Mouse (Mus musculus): ENCODE data around the gene Srrt.

DNA sequence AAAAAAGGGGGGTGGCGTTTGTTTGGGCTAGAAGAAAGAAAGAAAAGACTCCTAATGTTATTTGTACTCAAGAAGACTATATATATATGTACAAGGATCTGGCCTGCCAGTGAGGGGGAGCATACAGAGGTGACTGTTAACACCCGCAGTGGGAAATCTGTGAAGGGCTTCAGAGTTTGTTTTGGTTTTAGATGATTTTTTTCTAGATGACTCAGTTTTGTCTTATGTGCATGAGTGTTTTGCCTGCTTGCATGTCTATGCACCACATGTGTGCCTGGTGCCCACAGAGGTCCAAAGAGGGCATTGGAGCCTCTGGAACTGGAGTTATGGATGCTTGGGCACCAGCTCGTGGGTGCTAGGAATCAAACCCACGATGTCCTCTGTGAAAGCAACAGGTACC is 39.5 kb upstream of the Srrt start:
- TF ChIP-seq MAZ (IDR thresholded peaks at IDR 0.05; ENCODE audit: low read depth, low read length) (no peak), USF1 (IDR thresholded peaks at IDR 0.05; ENCODE audit: low read depth, low read length) (no peak), CTCF (IDR thresholded peaks at IDR 0.05 in 2 of 3, conservative IDR thresholded peaks at IDR 0.05 in 1 of 3; ENCODE audit: control insufficient read depth in 1 of 3, insufficient read depth in 1 of 3, low read depth in 2 of 3, low read length in 3 of 3, poor library complexity in 1 of 3, severe bottlenecking in 1 of 3) (no peak), POLR2A (IDR thresholded peaks at IDR 0.05; ENCODE audit: control insufficient read depth in 1 of 2, insufficient read depth in 1 of 2, low read depth in 1 of 2, low read length in 2 of 2, poor library complexity in 1 of 2) (no peak)

All from MEL (cell line).